ENCODE assay signal across 10 mouse cellular contexts in the genomic region with DNA sequence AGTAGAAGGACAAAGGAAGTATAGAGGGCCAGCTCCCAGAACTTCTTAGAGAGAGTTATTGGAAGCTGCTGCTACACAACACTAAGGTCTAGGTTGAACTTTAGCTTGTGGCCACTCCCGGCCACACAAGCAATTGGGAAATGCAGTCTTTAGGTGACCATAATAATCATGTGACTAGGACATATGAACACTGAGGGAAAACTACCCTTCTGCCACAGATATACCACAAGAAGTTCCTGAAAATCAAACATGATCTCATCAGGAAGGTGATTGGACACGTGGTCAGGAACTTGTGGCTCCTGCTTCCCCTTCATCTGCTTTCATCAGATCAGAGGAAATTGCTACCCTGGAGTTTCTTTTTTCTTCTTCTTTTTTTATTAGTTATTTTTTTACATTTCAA.
"Had no signal": no experiment of that assay in that cellular context is flagged by ENCODE, and none has a peak within 500 bp of the region (broad histone marks: within the 10 kb centered on the region; RNA-seq: fewer than 3 reads in every experiment).

No protein-coding gene starts in this region.

- ATAC-seq: midbrain, embryonic 13.5 days had no signal

- H3K9ac ChIP-seq: limb, embryonic 15.5 days; liver, embryonic 13.5 days; midbrain, embryonic 13.5 days; neural tube, embryonic 15.5 days had no signal

- H3K4me3 ChIP-seq: limb, embryonic 15.5 days; liver, embryonic 13.5 days; midbrain, embryonic 13.5 days; myocyte; neural tube, embryonic 15.5 days had no signal

- H3K36me3 ChIP-seq: limb, embryonic 15.5 days; liver, embryonic 13.5 days; midbrain, embryonic 13.5 days; neural tube, embryonic 15.5 days had no signal

- H3K27me3 ChIP-seq: limb, embryonic 15.5 days; liver, embryonic 13.5 days; midbrain, embryonic 13.5 days; neural tube, embryonic 15.5 days had no signal

- H3K9me3 ChIP-seq: limb, embryonic 15.5 days; liver, embryonic 13.5 days; midbrain, embryonic 13.5 days; neural tube, embryonic 15.5 days had no signal

- DNase-seq: kidney, adult 8-10 months; kidney, postnatal 25 days; liver, embryonic 13.5 days; right cerebral cortex, adult 18-20 months; right cerebral cortex, postnatal 25 days; thymus, postnatal 36 days had no signal

- H3K4me1 ChIP-seq: limb, embryonic 15.5 days; liver, embryonic 13.5 days; midbrain, embryonic 13.5 days; neural tube, embryonic 15.5 days had no signal

- H3K27ac ChIP-seq: limb, embryonic 15.5 days; liver, embryonic 13.5 days; midbrain, embryonic 13.5 days; neural tube, embryonic 15.5 days had no signal

- H3K4me2 ChIP-seq: limb, embryonic 15.5 days; liver, embryonic 13.5 days; midbrain, embryonic 13.5 days; neural tube, embryonic 15.5 days had no signal
